Mouse (Mus musculus) right cerebral cortex, postnatal 14 days (tissue): ENCODE results near the gene Tmem150a.
A peak's percentile ranks its signal among the peaks of the same experiment; 100 is the strongest.

Experiments used
- DNase-seq: peaks from one replicate; pipeline ENCODE4 v3.0.0; 2022

Gene Tmem150a

DNA sequence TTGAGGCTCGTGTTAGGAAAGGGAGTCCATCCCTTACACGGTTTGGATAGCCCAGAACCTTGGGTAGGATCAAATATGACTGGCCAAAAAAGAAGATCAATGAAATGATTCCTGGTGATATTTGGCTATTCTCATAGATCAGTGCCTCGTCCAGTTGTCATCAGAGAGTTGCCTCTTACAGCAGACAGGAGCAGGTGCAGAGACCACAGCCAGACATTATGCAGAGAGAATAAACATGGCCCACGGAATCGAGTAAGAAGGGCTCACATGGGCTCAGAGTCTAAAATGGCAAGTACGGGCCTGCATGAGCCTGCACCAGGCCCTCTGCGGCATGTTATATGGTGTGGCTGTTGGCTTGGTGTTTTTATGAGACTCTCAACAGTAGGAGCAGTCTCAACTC is 50.1 kb downstream of the Tmem150a start:
- DNase-seq: no peak

DNA sequence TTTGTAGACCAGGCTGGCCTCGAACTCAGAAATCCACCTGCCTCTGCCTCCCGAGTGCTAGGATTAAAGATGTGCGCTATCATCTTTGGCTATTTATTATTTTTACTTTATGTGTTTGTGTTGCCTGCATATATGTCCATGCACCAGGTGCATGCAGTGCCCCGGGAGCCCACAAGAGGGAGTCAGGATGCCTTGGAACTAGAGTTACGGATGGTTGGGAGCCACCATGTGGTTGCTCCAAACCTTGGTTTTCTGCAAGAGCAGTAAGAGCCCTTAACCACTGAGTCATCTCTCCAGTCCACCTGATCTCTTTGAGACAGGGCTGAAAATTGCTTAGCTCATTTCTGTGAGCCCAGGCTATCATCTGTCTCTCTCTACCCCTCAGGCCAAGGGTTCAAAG is 51.9 kb downstream of the Tmem150a start:
- DNase-seq: peak; percentile 83
